Mouse (Mus musculus): ENCODE results near the gene Ccdc27.

DNA sequence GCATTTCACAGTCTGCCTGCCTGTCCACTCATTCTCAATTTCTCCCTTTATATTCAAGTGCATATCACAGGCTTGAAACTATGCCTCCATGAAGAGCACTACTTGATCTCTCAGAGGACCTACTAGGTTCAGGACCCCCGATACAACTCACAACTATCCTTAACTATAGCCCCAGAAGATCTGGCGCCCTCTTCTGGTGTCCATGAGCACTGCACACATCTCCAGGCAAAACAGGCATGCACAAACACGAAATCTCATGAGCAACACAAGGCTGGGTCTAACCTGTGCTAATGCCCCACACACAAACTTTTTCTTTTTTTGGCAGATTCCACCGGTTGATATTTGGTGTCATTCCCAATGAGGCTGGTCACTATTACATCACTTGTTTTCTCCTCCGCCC lies 3.4 kb upstream of the Ccdc27 start:
- TF ChIP-seq CTCF (IDR thresholded peaks at IDR 0.05; ENCODE audit: borderline replicate concordance, extremely low read depth, insufficient read depth, insufficient read length) (peak; percentile 18; the same call in 1 of the 2 replicates), POLR2A (IDR thresholded peaks at IDR 0.05; ENCODE audit: borderline replicate concordance, extremely low read depth, insufficient read depth, insufficient read length, poor library complexity, severe bottlenecking) (no peak)
